9 mouse cellular contexts compared by ENCODE assay signal in genomic region chr9:13466351-13466750, GRCm38 (mm10). TPM values are rescaled to one million over a fixed set of nuclear protein-coding genes. Genes with fewer than 3 reads are reported as not detected.
DNase-seq lines count a peak whose midpoint lies in the region; ATAC-seq lines count a peak whose summit lies in the region.
"Had no signal": no experiment of that assay in that cellular context is flagged by ENCODE, and none has a peak within 500 bp of the region (broad histone marks: within the 10 kb centered on the region; RNA-seq: fewer than 3 reads in every experiment).

No protein-coding gene starts in this region.

- ATAC-seq in common myeloid progenitor, adult 5-6 weeks (replicated peaks; ENCODE audit: low read depth, poor library complexity, severe bottlenecking): peak; percentile 87

- DNase-seq in kidney, postnatal 36 days: peak; percentile 29 to 31
- DNase-seq in kidney, adult 8-10 months: no peak
- DNase-seq in lung, postnatal 25 days (ENCODE audit: low spot score): peak; percentile 65
- DNase-seq in thymus, postnatal 0 days (ENCODE audit: low spot score): peak; percentile 84
- DNase-seq in cerebellum, adult 9-11 months: no peak
- no peak for DNase-seq in retina, embryonic 14.5 days (ENCODE audit: low spot score)
- no peak for DNase-seq in layer of hippocampus, adult 9-10 months (ENCODE audit: low spot score)
- DNase-seq: layer of hippocampus, adult 9-11 months had no signal

RNA-seq across cellular contexts. Expression of gene Gm17571, which starts 19.8 kb away (rescaled TPM):
- not detected in 2 replicates for total RNA-seq in common myeloid progenitor, adult 5-6 weeks (2017)
- not detected in 2 replicates for polyA plus RNA-seq in thymus, postnatal 0 days (2015; fragmentation: Nextera tagmentation; extraction: Ambion mirVana)

Comparison
In these comparisons a context has a peak if more than half of its experiments do, and no peak if none do; other contexts are left out.
1. DNase-seq: peak in kidney, postnatal 36 days (2 of 2), lung, postnatal 25 days (single experiment) and thymus, postnatal 0 days (single experiment); none in kidney, adult 8-10 months (0 of 2), cerebellum, adult 9-11 months (single experiment), retina, embryonic 14.5 days (single experiment) and layer of hippocampus, adult 9-10 months (single experiment).